Mouse (Mus musculus) WW6 (cell line): ENCODE measurements around the gene Olfr538.
"Not testable (repeated sequence)": the region's sequence is repeated elsewhere in the genome, so short reads cannot be mapped to it uniquely, and the experiment has no call there.

ENCODE experiments used
- DNase-seq: peaks from one replicate; pipeline ENCODE4 v3.0.0-alpha.2; 2013; ENCODE audit warnings: low read depth, low spot score

The Olfr538 gene

GRCm38 (mm10) chr7:140567586-140567985, at the start of gene Olfr538:
TSS of gene Olfr538 (plus strand) at chr7:140567886.
- no peak for DNase-seq

GRCm38 (mm10) chr7:140539746-140540145, 27.9 kb upstream of the Olfr538 start:
- DNase-seq = no peak

DNA sequence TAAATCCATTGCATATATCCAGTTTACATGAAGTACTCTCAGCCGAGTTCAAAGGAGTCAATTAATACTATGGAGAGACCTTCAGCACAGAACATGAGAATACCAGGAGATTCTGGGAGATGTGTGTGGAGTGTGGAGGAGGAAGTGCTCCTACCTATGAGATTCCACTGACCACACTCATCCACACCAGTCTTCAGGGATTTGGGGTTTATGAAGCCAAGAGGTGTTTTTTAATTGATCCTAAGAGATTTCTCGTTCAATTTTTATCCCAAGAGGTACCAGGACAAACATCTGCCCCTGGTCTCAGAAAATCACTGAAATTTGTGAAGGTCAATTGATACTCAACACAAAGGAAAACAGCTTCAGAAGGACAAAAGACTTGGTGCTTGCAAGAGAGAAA, 33.3 kb downstream of the Olfr538 start, which contains the start of gene Olfr46:
TSS of gene Olfr46 (plus strand) at position 301 of the 400 bp plus-strand sequence.
- DNase-seq = not testable (repeated sequence)
